Mouse (Mus musculus): Measurements from ENCODE around the gene Bud23.

Bud23 gene

DNA sequence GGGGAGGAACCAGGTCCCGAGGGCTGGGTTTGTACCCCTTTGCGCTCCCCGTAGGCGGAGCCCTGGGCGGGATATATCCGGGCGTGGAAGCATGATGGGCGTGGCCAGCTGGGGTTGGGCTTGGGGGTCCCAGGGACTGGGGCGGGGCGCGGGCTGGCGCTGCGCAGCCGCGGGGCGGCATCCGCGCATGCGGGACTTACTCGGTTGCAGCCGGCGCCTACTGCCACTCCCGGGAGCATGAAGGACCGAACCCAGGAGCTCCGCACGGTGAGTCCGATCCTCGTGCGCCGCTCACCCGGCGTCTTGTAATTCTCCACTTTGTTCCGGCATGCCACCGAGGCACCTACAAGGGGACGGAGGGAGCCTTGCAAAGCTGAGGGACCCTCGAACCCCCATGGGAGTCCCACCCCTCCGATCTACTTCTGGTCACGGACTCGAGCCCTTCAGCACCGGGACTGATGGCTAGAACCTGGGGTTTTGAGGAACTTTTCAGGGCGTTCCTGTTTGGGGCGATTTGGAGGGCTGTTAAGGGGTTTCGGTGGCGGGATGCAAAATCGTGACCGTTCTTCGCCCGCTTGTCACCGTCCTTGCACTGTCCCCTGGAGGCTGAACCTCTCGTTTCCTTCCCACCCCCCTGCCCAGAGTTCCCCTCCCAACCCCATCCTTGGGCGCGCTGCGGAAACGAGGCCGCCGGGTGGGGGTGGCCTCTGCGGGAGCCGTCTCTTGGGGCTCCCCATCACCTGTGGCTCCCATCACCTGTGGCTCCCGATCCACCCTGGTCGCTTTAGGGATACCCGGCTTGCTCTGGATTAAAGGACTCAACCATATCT, 41.2 kb downstream of the Bud23 start, which contains the start of gene Stx1a:
TSS of gene Stx1a (plus strand) at position 139 of the 830 bp plus-strand sequence.
- no peak for DNase-seq (ENCODE audit: low read depth, low spot score)

GRCm38 (mm10) chr5:135021814-135022213, 42.9 kb downstream of the Bud23 start:
- DNase-seq (ENCODE audit: low read depth, low spot score) = no peak

- no peak for DNase-seq (ENCODE audit: low read depth, low spot score)
Observed at GRCm38 (mm10) chr5:135016224-135016759, 48.5 kb downstream of the Bud23 start.

DNA sequence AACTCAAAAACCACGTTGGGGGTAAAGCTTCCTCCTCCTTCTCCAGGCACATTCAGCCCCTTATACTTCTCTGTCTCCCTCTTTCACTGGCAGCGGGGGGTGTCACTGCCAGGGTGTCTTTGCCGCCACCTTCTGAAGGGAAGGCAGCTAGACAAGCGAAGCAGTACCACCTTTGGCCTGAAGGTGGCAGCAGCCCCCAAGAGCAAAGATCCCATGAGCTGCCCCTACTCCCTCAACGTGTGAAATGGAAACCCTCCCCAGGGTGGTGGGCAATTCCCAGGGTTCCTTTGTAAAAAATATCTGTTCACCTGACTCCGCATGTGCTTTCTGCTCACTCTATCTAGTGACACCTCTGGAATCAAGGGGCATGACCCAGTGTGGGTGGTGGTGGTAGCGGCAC, 49.3 kb downstream of the Bud23 start:
- DNase-seq (ENCODE audit: low read depth, low spot score) = peak; percentile 66

DNA sequence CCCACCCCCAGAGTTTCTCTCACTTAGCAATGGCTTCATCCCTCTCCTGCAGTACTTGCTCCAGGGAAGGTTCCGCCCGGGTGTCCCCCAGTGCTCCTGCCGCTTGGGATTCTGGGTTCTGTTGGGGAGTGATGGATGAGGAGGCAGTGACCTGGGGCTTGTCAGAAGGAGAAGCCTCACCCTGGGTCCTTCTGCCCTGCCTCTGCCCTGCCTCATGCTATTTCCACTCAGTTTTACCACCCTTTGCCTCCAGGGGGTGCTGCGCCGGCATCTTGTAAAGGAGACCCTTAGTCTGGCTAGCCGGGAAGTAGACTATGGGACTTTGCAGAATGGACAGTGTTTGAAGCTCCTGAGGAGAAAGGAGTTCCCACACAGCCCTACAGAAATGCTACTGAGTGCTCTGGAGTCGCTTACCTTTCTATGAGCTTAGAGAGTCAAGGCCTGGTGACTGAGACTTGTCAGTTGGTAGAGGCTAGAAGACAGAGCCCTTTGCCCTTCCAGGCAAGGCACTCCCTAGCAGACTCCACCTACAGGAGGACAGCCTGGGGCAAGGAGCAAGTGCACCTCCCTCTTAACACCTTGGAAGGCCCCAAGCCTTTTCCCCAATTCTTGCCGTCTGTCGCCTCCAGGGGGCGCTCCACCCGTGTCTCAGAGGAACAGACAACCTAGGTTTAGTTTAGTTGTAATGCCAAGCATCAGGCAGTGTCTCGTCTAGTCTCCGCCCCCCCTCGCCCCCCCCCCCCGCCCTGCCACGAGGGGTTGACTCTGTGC, 51.9 kb downstream of the Bud23 start:
- no peak for DNase-seq (ENCODE audit: low read depth, low spot score)

GRCm38 (mm10) chr5:135011809-135012613, 52.7 kb downstream of the Bud23 start:
- no peak for DNase-seq (ENCODE audit: low read depth, low spot score)

DNA sequence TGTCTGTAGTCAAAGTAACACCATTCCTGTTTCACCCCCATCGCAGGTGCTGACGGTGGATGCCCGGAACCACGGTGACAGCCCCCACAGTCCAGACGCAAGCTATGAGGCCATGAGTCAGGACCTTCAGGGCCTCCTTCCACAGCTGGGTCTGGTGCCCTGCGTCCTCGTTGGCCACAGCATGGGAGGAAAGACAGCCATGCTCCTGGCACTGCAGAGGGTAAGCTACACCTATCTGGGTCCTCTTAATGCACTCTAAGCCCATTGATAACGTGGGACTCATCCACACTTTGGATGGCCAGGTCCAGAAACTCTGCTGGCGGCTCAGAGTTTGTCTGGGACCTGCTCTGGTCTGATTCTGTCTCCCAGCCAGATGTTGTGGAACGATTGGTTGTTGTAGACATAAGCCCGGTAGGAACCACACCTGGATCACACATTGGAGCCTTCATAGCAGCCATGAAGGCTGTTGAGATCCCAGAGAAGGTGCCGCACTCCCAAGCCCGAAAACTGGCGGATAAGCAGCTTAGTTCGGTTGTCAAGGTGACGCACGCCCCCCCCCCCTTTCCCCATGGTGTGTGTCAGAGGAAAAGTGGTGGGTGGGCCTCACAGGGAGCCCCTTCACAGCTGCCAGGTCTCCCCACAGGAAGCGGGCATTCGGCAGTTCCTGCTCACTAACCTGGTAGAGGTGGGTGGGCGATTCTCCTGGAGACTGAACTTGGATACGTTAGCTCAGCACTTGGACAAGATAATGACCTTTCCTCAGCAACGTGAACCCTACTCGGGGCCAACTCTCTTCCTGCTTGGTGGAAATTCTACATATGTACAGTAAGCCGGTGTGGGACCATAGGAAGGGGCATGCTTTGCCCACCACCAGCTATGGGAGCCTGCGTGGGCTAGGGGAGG, 53.7 kb downstream of the Bud23 start:
- DNase-seq (ENCODE audit: low read depth, low spot score) = no peak

- no peak for DNase-seq (ENCODE audit: low read depth, low spot score)
Observed at GRCm38 (mm10) chr5:135010320-135010709, 54.4 kb downstream of the Bud23 start.

DNA sequence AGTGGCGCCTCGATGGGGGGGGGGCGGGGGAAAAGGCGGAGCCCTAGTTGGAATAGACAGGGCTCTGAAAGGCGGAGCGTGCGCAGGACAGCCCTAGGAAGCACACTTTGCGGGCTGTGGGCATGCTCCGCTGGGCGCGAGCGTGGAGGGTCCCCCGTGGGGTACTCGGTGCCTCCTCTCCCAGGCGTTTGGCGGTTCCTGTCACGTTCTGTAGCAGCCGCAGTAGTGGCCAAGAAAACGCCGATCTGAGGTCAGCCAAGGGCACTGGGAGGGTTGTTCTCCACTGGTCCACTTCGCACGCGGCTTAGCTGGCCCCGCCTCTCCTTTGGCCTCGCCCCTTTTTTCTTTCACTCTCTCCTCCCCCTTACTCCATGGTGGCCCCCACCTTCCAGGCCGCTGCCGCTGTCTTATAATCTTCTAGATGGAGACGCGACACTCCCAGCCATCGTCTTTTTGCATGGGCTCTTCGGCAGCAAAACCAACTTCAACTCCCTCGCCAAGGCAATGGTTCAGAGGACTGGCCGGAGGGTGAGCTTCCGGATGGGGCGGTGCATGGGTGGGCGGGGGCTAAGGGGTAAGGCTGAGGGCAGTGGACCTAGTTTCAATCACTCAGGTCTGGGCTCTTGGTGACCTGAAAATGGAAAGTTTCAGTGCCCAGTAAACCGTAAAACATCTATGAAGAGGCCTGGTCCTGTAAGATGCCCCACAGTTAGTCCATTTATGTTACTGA, 55.0 kb downstream of the Bud23 start:
- peak; percentile 65 for DNase-seq (ENCODE audit: low read depth, low spot score)

DNA sequence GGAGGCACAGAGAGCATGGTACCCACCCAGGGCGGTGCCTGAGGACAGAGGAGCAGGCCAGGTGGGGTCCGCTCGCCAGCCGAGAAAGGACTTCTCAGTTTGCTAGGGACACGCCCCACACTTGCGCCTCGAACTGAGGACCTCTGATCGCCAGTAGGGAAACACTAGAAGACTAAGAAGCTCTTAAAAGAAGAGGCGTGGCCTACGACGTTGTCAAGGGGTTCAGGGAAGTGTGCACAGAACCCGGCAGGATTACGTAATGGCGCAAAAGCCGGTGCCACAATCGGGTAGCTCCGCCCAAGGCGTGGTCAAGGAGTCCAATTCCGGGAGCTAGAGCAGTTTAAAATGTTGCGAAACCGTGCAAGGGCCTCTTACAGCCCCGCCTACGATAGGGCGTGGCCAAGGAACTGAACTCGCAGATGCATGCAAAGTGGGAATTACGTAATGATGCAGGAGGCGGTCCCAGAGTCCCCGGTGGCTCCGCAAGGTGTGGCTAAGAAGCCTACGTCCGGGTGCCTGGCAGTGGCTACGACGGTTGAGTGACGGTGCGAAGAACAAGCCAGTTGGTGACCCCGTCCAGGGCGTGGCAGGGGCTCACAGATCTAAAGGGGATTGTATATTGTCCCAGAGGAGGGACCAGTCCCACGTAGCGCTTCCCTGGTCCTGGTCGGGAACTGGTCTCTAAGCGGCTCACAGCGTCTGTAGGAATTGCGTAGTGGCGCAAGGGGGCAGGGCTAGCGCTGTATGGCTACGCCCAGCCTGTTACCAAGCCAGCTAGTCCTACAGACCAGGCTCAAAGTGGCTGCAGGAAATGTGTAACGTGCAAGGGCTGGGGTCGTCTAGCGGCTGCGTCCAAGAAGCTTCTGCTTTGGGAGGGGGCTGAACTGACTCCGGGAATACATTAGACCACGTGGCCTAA, 55.8 kb downstream of the Bud23 start, which contains the start of gene Abhd11:
TSS of gene Abhd11 (plus strand) at position 482 of the 919 bp plus-strand sequence.
- peak; percentile 99 for DNase-seq (ENCODE audit: low read depth, low spot score)

- no peak for DNase-seq (ENCODE audit: low read depth, low spot score)
Observed at GRCm38 (mm10) chr5:135007802-135008571, 56.8 kb downstream of the Bud23 start.
